17 mouse cellular contexts compared by ENCODE assay signal in genomic region chr11:88065732-88066131, GRCm38 (mm10).
"Had no signal": no experiment of that assay in that cellular context is flagged by ENCODE, and none has a peak within 500 bp of the region (broad histone marks: within the 10 kb centered on the region; RNA-seq: fewer than 3 reads in every experiment).

No protein-coding gene starts in this region.

- H3K36me3 ChIP-seq: neural tube, embryonic 12.5 days; neural tube, embryonic 13.5 days; neural tube, embryonic 15.5 days; stomach, embryonic 15.5 days had no signal

- H3K9me3 ChIP-seq: neural tube, embryonic 12.5 days; neural tube, embryonic 13.5 days; neural tube, embryonic 15.5 days; stomach, embryonic 15.5 days had no signal

- DNase-seq: retina, postnatal 1 day; right cerebral cortex, adult 18-20 months; right cerebral cortex, postnatal 14 days; right cerebral cortex, postnatal 25 days; right cerebral cortex, postnatal 4 days; spleen, adult 18-20 months; thymus, adult 18-20 months; thymus, adult 2 months; thymus, postnatal 14 days; thymus, postnatal 25 days; thymus, postnatal 36 days; thymus, postnatal 4 days had no signal

- H3K9ac ChIP-seq: neural tube, embryonic 12.5 days; neural tube, embryonic 13.5 days; neural tube, embryonic 15.5 days; stomach, embryonic 15.5 days had no signal

- H3K27ac ChIP-seq: neural tube, embryonic 12.5 days; neural tube, embryonic 13.5 days; neural tube, embryonic 15.5 days; stomach, embryonic 15.5 days; stomach, postnatal 0 days had no signal

- H3K4me3 ChIP-seq: neural tube, embryonic 12.5 days; neural tube, embryonic 13.5 days; neural tube, embryonic 15.5 days; stomach, embryonic 15.5 days had no signal

- H3K27me3 ChIP-seq: neural tube, embryonic 12.5 days; neural tube, embryonic 13.5 days; neural tube, embryonic 15.5 days; stomach, embryonic 15.5 days had no signal
